Mouse (Mus musculus): Measurements from ENCODE around the gene Asb6.

The Asb6 gene

DNA sequence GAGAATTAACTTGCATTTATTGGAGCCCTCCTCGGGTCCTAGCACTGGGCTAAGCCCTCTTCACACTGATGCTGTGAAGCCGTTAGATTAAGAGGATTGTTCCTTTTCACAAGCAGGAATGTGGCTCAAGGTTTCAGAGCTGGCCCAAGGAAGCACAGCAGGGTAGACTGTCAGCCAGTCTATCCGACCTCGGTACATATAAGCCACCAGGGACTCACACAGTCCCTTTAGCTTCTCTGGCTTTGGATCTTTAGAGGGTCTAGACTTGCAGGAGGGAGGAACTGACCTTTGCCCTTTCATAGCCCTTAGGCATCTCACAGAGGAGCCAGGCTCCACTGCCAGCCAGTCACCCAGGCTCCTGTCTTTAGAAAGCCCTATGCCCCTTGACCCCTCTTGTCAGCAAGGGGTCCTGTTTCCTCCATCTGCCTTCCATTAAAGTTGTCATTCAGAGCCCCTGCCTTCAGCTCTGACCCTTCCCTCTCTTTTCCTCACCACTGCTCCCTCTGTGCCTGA lies at the start of gene Asb6:
Asb6 (minus strand) TSS at position 51 of the 513 bp plus-strand sequence.
- DNase-seq (ENCODE audit: low spot score in 2 of 2), result no peak

GRCm38 (mm10) chr2:30879481-30879880 lies 49.3 kb upstream of the Asb6 start:
- no peak for DNase-seq (ENCODE audit: low spot score in 2 of 2)

GRCm38 (mm10) chr2:30875621-30876432 lies 45.7 kb upstream of the Asb6 start:
- DNase-seq (ENCODE audit: low spot score in 2 of 2), result no peak

DNA sequence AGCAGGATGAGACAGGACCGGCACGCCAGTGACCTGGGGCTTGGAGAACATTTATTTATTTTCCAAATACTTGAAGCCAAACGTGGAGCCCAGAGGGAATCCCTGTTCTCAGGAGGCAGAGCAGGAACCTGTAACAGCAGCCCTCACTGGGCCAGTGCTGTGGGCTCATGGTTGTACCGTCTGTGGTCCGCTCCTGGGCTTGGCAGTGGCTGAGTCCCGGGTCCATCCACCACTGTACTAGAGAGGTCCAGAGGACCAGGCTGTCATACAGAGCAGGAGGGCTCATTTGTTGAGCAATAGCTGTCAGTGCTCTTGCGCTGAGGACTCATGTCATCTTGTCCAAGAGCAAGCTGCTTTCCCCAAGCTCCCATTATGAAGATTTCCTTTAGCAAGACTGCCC lies 45.0 kb upstream of the Asb6 start:
- no peak for DNase-seq (ENCODE audit: low spot score in 2 of 2)

- no peak for DNase-seq (ENCODE audit: low spot score in 2 of 2)
These were observed 44.3 kb upstream of the Asb6 start for GRCm38 (mm10) chr2:30874445-30874844.

- no peak for DNase-seq (ENCODE audit: low spot score in 2 of 2)
These were observed 42.5 kb upstream of the Asb6 start for GRCm38 (mm10) chr2:30872669-30873068.

- DNase-seq (ENCODE audit: low spot score in 2 of 2), result peak; percentile 40 to 41
These were observed 40.7 kb upstream of the Asb6 start for GRCm38 (mm10) chr2:30870863-30871262.

GRCm38 (mm10) chr2:30865426-30865825 lies 35.3 kb upstream of the Asb6 start:
- DNase-seq (ENCODE audit: low spot score in 2 of 2), result no peak

- no peak for DNase-seq (ENCODE audit: low spot score in 2 of 2)
These were observed 34.8 kb upstream of the Asb6 start for GRCm38 (mm10) chr2:30864968-30865381.

DNA sequence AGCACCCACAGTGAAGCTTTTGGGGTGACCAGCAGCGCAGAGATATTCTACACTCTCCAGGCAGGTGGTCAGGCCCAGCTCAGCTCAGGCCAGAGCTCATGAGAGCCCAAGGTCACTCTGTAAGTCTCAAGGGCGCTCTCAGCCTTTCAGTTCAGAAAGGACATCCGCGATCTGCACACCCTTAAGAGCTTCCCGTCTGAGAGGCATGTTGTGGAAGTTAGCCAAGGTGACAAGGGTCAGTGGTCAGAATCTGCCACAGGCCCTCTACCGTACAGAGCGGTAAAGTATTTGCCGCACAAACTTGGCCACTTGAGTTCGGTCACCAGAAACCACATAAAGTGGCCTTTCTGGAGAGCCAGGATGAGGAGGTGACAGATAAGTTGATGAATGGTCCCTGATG lies 33.4 kb upstream of the Asb6 start:
- DNase-seq (ENCODE audit: low spot score in 2 of 2), result no peak

DNA sequence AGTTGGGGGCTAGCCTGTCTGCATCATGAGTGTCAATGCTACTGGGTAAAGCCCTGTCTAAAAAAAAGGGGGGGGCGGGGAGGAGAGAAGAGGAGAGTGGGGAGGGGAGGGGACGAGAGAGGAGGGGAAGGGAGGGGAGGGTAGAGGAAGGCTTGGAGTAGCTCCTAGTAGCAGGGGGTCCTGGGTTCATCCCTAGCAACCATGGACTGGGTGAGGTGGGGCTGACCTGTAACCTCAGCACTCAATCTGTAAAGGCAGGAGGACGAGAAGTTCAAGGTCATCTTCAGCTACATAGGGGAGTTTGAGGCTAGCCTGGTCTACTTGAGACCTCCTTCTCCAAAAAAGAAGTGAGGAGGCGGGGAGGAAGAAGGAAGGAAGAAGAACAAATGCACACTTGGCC lies 31.9 kb upstream of the Asb6 start:
- DNase-seq (ENCODE audit: low spot score in 2 of 2), result no peak

DNA sequence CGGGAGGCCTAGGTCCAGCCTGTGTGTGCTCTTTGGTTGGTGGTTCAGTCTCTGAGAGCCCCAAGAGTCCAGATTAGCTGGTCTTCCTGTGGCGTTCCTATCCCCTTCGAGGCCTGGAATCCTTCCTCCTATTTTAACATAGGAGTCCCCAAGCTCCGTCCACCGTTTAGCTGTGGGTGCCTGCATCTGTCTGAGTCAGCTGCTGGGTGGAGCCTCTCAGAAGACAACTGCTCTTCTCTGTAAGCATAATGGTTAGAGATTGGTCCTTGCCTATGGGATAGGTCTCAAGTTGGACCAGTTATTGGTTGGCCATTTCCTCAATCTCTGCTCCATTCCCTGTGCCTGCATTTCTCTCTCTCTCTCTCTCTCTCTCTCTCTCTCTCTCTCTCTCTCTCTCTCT lies 29.6 kb upstream of the Asb6 start:
- no peak for DNase-seq (ENCODE audit: low spot score in 2 of 2)

- DNase-seq (ENCODE audit: low spot score in 2 of 2), result no peak
These were observed 26.9 kb upstream of the Asb6 start for GRCm38 (mm10) chr2:30857076-30857475.

DNA sequence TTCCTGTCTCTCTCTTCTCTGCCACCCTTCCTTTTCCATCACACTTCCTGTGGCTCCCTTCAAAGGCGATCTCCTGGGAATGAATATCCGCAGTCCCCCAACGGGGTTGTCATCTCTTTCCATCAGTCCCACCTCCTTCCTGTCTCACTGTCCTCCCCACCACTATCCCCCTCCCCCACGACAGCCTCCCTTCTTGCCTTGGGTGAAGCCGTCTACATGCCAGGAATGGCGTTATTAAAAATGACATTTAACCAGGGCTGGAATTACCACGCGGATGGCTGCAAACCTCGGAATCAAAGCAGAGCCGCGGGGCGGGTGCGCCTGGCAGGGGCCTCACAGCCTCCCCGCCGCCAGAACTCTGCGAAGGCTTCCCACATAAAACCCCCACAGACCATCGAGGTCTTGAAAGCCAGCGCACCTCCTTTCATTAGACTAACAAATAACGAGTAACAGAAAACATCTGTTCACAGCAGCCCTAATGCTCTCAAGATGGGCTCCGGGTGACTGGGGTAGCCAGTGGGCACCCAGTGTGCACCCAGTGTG lies 22.7 kb upstream of the Asb6 start:
- DNase-seq (ENCODE audit: low spot score in 2 of 2), result no peak

DNA sequence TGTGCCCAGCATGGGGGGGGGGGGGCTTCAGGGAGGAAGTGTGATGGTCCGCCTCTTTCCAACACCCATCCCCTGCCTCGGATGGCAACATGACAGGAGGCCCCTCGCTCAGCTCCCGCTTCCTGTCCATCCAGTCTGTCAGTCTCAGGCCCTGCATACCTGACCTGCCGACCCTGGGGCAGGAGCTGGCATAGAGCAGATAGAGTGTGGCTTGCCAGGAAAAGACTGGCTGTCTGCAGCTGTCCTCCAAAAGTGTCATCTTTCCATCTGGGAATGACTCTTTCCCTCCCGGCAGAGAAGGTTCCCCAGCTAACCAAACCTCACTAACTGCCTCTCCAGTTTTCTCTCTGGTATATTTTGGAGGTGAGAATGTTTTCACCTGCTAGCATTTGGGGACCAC lies 20.4 kb upstream of the Asb6 start:
- DNase-seq (ENCODE audit: low spot score in 2 of 2), result no peak

DNA sequence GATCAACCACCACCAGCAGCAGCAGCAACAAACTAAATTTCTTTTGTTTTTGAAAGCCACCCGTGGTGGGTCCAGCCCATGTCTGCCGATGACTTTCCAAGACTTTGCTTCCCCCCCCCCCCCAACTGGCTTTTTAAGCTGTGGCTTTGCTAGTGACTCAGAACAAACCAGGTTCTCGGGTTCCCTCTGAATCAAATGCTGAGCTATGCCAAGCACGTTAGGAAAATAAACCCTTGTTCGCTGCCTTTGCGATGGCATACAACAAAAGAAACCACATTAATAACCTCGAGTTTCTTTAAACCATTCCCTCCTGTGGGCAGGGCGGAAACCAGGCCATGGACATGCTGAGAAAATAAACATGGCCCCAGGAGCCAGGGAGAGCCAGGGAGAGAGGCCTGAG lies 18.1 kb upstream of the Asb6 start:
- DNase-seq (ENCODE audit: low spot score in 2 of 2), result no peak

DNA sequence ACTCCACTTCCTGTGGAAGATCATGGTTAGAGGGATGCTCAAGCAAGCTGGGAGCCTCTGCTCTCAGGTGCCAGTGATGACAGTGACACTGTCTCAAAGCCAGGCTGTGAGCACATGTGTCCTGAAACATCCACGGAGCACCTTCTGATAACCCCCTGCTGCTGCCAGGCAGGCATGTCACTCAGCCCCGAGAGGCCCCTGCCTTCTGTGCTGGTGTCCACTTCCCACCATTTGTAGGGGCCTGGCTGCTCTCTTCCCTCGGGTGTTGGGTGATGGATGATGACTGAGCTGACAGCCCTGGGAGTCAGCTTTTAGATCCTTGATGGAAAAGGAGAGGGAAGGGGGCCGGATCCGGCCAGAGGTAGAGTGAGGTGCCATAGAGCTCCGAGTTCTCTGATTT lies 16.6 kb upstream of the Asb6 start:
- DNase-seq (ENCODE audit: low spot score in 2 of 2), result no peak

DNA sequence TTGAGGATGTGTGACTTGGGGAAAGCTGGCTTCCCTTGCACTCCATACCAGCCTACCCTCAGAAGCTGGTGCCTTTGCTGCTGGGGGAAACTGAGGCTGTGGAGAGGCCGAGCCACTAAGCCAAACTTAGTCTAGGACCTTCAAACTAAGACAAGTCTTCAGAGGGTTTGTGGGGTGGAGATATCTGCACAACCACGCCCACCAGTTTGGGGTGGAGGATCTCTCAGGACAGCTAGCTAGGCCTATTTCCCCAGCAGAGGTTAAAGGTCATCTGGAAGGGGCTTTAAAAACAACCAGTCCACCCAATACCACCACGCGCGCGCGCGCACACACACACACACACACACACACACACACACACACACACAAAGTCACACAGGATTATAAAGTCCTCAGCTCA lies 16.1 kb upstream of the Asb6 start:
- no peak for DNase-seq (ENCODE audit: low spot score in 2 of 2)

DNA sequence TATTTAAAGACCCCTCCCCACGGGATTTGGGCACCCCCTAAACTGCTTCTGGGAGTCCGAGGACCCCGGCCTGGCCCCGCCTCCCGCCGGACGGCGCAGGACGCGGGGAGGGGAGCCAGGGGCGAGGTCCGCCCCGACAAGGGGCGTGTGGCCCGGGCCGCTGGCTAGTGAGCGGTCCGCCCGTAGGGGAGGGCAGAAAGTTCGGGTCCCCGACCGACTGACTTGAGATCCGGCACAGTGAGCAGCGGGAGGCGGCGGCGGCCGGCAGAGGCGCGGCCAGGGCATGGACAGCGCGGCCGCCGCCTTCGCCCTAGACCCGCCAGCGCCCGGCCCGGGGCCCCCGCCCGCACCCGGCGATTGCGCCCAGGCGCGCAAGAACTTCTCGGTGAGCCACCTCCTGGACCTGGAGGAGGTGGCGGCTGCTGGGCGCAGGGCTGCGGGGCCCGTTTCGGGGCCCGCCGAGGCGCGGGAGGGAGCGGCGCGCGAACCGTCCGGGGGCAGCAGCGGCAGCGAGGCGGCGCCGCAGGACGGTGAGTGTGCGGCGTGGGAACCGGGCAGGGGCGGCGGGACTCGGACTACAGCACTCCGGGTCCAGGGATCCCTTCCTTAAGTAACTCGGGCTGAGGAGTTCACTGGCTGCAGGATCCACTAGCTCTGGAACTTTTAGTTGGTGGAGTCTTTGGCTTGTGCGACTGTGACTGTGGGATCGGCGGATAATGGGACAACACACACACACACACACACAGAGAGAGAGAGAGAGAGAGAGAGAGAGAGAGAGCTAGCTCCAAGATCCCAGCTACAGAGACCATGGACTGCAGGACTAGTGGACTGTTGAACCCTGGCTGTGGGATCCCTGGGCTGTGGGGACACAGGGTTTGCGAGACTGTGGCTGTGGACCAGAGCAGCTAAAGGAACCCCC lies 15.3 kb upstream of the Asb6 start:
- no peak for DNase-seq (ENCODE audit: low spot score in 2 of 2)

DNA sequence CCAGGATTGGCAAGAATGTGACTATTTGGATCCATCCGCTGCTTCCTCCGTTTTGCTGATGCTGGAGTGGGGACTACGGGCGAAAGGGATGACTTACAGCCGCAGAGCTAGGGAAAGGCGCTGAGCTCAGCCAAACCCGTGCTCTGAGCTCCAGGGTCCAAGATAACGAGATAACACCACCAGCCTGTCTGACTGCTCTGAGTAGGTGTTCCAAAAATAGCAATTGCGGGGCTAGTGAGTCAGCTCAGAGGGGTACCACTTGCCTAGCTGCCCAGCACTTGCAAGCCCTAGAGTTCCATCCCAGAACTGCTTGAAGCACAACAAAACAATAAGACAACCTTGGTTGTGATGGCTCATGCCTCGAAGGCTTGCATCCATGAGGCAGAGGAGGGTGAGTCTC lies 12.5 kb upstream of the Asb6 start:
- DNase-seq (ENCODE audit: low spot score in 2 of 2), result no peak

DNA sequence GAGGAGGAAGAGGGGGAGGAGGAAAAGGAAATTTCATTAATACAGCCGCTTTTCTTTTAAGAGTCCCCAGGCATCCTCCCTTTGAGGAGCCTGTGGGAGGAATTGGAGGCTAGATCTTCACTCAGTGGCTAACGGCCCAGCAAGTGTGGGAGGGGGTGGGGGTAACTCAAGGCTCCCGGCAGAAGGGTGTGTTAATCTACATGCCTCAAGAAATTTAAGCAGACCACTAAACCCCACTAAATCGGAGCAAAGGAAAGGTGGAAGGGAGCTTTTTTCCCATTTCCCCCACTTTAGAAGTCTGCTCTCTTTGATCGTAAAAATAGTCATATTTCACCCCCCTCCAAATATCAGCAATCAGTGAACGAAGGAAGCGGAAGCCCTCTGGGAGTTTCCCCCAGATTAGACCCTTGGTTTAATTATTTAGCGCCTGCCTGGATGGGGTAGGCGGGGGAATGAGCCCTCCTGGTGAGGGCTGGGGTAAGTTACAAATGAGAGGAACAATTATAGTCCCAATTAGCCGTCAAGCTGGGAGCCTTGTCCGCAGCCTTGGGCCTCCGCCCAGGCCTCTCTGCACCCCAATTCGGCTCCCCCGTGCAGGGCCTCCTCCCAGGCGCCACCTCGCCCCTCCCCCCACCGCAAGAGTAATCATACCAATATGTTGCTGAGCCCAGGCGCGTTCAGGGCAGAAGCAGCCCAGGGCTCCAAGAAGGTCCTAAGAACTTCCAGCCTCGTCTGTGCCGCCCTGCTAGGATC lies 6.3 kb upstream of the Asb6 start:
- no peak for DNase-seq (ENCODE audit: low spot score in 2 of 2)
